Mouse (Mus musculus) limb, embryonic 11.5 days (tissue): ENCODE results near the gene Gm49368. TPM values are rescaled to one million over a fixed set of nuclear protein-coding genes. Genes with fewer than 3 reads are reported as not detected.

Source experiments
- ATAC-seq: fragments of 200-750 bp; cut with Nextera tagmentation; 2 replicates; pipeline ENCODE4 v1.8.0; 2017; ENCODE audit warnings: low read depth; ENCODE audit not compliant: insufficient number of reproducible peaks, low FRiP score, low TSS enrichment
- DNase-seq: peaks from one replicate; pipeline ENCODE4 v3.0.0-alpha.2; 2015; ENCODE audit warnings: low spot score
- H3K27ac ChIP-seq: fragments of 300-500 bp; sonication (generic); replicated peaks from 2 replicates; pipeline ENCODE4 v1.5.1; 2014; ENCODE audit warnings: low read depth, mild to moderate bottlenecking, low read length
- H3K27me3 ChIP-seq: fragments of 300-500 bp; sonication (generic); 2 replicates; pipeline ENCODE4 v1.6.1; 2014; ENCODE audit warnings: mild to moderate bottlenecking, low read length, mixed read lengths; ENCODE audit not compliant: control insufficient read depth, insufficient read depth
- H3K36me3 ChIP-seq: fragments of 300-500 bp; sonication (generic); 2 replicates; pipeline ENCODE4 v1.6.1; 2014; ENCODE audit warnings: mild to moderate bottlenecking, low read length, moderate library complexity, mixed read lengths; ENCODE audit not compliant: control insufficient read depth, insufficient read depth
- H3K4me1 ChIP-seq: fragments of 300-500 bp; sonication (generic); 2 replicates; pipeline ENCODE4 v1.6.1; 2014; ENCODE audit warnings: low read length, mixed read lengths; ENCODE audit not compliant: control insufficient read depth, insufficient read depth
- H3K4me2 ChIP-seq: fragments of 300-500 bp; sonication (generic); 2 replicates; pipeline ENCODE4 v1.6.1; 2014; ENCODE audit warnings: low read depth, mild to moderate bottlenecking, moderate library complexity; ENCODE audit not compliant: severe bottlenecking
- H3K4me3 ChIP-seq: fragments of 300-500 bp; sonication (generic); 2 replicates; pipeline ENCODE4 v1.5.1; 2014; ENCODE audit warnings: low read depth, low read length
- H3K9ac ChIP-seq: fragments of 300-500 bp; sonication (generic); 2 replicates; pipeline ENCODE4 v1.6.1; 2014; ENCODE audit warnings: mild to moderate bottlenecking, low read length
- H3K9me3 ChIP-seq: fragments of 300-500 bp; sonication (generic); 2 replicates; pipeline ENCODE4 v1.6.1; 2016; ENCODE audit warnings: low read length; ENCODE audit not compliant: control insufficient read depth
- WGBS: fragments of 180-500 bp; shearing (Covaris S2); extraction: QIAGEN DNeasy Blood & Tissue Kit; methylation state at CpG from one replicate; pipeline ENCODE4 v1.1.7; 2014; 5-methylcytosine and 5-hydroxymethylcytosine counted together
- polyA plus RNA-seq: library from polyadenylated mRNA; unstranded; fragments of >200 nt; fragmentation: Nextera tagmentation; extraction: Ambion mirVana; gene quantifications from 2 replicates; pipeline ENCODE4 v1.2.1, GENCODE M21; 2014

The Gm49368 gene
- polyA plus RNA-seq, 1 experiment from 2014 or later, result not detected

DNA sequence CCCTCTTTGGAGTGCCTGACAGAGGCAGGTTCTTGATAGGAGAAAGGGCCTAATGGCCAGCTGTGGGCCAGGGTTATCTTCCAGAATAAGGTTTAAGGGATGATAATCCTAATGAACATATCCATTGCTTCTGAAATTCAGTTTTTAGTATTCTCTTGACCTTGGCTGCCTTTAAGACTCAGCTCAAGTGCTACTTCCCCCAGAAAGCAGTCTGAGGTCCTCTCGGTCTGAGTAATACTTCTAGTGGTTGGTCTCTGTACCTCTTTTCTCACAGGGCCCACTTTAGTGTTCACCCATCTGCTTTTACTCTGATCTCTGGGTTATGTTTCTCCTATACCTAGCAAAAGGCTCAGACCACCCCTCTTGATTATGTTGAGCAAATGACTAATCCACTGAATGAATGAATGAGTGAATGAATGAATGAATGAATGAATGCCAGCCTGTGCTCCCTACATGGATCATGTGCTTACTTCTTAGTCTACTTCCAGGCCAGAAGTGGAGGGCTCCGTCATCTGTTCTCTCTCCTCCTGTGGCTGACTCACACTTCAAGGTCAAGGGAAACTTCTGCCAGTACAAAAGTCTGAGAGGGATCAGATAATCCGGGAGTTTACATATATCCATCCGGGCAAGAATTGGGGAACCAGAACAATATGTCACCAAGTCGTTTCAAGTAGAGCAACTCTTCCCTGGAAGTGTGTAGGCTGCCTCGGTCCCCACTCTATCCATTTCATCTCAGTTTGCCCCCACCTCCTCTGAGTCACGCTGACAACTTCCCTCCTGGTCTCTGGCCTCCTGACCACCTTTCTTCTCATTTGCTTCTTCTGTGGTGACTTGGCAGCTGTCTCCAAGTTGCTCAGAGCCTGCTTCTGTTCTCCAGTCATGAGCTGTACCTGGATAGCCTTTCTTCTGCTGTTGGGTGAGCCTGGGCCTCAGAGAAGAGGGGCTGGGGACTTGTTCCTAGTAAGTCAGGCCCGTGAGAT, 66.5 kb downstream of the Gm49368 start, which contains the start of gene Itgax:
Itgax (plus strand) TSS at position 807 of the 980 bp plus-strand sequence.
- 84% methylated on average over 8 of the region's 8 CpGs for WGBS

DNA sequence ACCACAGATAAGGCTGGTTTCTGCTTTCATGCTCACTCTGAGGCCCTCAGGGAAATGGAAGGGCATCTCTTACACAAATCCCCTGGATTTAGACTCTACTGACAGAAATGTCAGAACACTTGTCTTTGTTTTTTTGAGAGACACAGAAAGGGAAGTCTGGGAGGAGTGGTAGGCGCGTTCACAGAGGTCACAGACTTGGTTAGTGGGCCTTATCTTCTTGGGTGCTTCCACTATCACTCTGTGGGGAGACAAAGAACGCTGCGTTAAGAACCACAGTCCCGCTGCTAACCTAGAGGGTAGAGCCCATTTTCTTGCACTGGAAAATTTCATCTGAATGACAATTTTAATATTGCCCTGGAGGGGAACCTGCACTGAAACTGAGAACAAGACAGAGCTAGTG, 69.7 kb downstream of the Gm49368 start:
- ATAC-seq, result no peak
- Histone ChIP-seq H3K9me3 (no peaks in the 10 kb centered on the region), H3K27me3 (no peaks in the 10 kb centered on the region), H3K36me3 (no peaks in the 10 kb centered on the region), H3K4me2 (no peak overlapping the region), H3K4me3 (no peak overlapping the region), H3K27ac (no peak overlapping the region), H3K4me1 (no peaks in the 10 kb centered on the region), H3K9ac (no peak overlapping the region)
- DNase-seq, result no peak
- WGBS, result 86% methylated on average over 5 of the region's 5 CpGs

More for the DNA sequence above, 66.5 kb downstream of the Gm49368 start, which contains the start of gene Itgax:
- DNase-seq (no peak), ATAC-seq (no peak)
- Histone ChIP-seq H3K9me3 (no peaks in the 10 kb centered on the region), H3K36me3 (no peaks in the 10 kb centered on the region), H3K27ac (no peak within 1 kb of the TSS), H3K27me3 (no peaks in the 10 kb centered on the region), H3K4me2 (no peak within 1 kb of the TSS), H3K4me1 (no peaks in the 10 kb centered on the region), H3K9ac (no peak within 1 kb of the TSS), H3K4me3 (no peak within 1 kb of the TSS)

DNA sequence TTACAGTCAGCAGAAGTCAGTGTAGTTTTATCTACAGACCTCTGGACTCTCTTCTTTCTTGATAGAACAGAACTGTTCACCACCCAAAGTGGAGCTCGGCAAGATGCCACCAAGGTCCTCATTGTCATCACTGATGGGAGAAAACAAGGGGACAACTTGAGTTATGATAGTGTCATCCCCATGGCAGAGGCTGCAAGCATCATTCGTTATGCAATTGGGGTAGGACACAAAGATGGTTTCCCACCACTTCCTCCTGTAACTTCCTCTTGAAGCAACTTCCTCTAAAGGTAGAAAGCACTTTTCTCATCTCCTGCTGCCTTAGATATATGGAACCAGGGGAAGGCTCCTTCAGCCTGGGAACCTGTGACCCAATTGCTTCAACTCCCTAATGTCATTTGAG, 71.1 kb downstream of the Gm49368 start:
- H3K4me2 ChIP-seq, result no peak overlapping the region
- no peak overlapping the region for H3K9ac ChIP-seq
- H3K36me3 ChIP-seq, result no peaks in the 10 kb centered on the region
- no peak overlapping the region for H3K4me3 ChIP-seq
- DNase-seq (no peak), ATAC-seq (no peak)
- H3K4me1 ChIP-seq, result no peaks in the 10 kb centered on the region
- no peak overlapping the region for H3K27ac ChIP-seq
- WGBS, result 90% methylated on average over 2 of the region's 2 CpGs
- no peaks in the 10 kb centered on the region for H3K9me3 ChIP-seq
- H3K27me3 ChIP-seq, result no peaks in the 10 kb centered on the region

DNA sequence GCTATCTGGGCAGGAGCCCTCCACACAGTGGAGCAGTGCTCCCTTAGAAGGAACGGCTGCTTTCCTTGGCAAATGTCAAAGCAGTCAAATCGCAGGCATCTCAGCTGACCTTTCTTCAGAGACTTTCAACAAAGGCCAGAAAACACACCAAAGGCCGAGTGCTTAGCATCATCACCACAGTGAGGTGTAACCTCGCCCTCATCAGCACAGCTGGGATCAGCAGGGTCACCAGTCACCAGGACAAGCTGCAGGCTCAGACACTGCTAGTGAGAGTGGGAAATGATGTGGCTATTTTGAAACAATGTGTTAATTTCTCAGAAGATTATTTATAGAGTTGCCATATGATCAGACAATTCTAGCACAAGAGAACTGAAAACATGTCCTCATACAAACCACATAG, 74.4 kb downstream of the Gm49368 start:
- Histone ChIP-seq H3K9ac (no peak overlapping the region), H3K4me2 (no peak overlapping the region), H3K27ac (no peak overlapping the region), H3K36me3 (no peaks in the 10 kb centered on the region), H3K4me3 (no peak overlapping the region), H3K4me1 (no peaks in the 10 kb centered on the region), H3K27me3 (no peaks in the 10 kb centered on the region), H3K9me3 (no peaks in the 10 kb centered on the region)
- DNase-seq (no peak), ATAC-seq (no peak)
- 30% methylated on average over 4 of the region's 4 CpGs for WGBS

DNA sequence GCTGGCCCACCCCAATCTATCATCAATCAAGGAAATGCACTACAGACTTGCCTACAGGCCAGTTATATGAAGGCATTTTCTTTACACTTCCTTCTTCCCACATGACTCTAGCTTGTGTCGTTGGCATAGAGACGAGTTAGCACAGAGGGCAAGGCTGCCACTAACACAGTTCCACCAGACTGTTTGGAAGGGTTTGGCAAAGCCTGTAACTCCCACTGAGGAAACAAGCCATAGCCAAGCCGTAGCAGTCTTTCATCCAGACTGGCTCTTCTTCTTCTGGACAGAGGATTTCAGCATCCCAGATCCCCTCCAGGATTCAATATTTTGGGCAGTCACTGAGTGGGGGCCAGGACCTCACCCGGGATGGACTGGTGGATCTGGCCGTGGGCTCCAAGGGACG, 77.1 kb downstream of the Gm49368 start:
- ATAC-seq, result no peak
- H3K9me3 ChIP-seq, result no peaks in the 10 kb centered on the region
- no peaks in the 10 kb centered on the region for H3K4me1 ChIP-seq
- no peak overlapping the region for H3K9ac ChIP-seq
- H3K4me3 ChIP-seq, result no peak overlapping the region
- H3K4me2 ChIP-seq, result no peak overlapping the region
- no peak overlapping the region for H3K27ac ChIP-seq
- no peaks in the 10 kb centered on the region for H3K27me3 ChIP-seq
- WGBS, result 90% methylated on average over 6 of the region's 6 CpGs
- DNase-seq, result no peak
- H3K36me3 ChIP-seq, result no peaks in the 10 kb centered on the region

DNA sequence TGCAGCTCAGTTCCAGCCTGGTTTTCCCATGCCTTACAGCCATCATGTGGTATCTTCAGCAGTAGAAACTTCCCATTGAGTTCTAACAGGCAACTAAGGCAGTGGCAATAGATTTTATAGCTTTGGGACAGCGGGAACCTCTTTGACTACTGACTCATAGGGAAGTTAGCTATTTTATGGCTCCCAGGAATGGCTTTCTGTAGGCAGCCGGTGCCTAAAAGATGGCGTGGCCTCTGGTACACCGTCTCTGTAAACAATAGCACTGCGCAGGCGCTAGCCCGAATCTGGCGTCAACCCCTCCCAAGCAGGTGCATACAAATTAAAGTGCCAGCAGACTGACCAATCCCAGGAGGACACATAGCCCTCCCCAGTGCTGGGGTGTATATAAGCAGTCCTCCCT, 88.5 kb downstream of the Gm49368 start:
- no peaks in the 10 kb centered on the region for H3K36me3 ChIP-seq
- no peak for ATAC-seq
- no peak overlapping the region for H3K4me3 ChIP-seq
- WGBS, result 76% methylated on average over 8 of the region's 8 CpGs
- no peaks in the 10 kb centered on the region for H3K27me3 ChIP-seq
- no peaks in the 10 kb centered on the region for H3K4me1 ChIP-seq
- H3K9me3 ChIP-seq, result no peaks in the 10 kb centered on the region
- no peak overlapping the region for H3K4me2 ChIP-seq
- H3K27ac ChIP-seq, result no peak overlapping the region
- DNase-seq, result no peak
- H3K9ac ChIP-seq, result no peak overlapping the region

DNA sequence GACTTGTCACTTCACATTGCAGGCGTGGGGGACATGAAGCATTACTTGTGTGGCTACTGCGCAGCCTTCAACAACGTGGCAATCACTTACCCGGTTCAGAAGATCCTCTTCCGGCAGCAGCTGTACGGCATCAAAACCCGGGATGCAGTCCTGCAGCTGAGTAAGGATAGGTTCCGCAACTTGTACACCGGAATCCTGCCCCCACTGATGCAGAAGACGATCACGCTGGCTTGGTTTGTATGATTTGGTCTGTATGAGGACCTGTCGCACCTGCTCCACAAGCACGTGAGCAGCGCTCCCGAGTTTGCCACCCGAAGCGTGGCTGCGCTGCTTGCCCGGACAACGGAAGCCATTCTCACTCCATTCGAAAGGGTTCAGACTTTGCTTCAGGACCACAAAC, 91.6 kb downstream of the Gm49368 start, which contains the start of gene Itgad:
Itgad (plus strand) TSS at position 301 of the 400 bp plus-strand sequence.
- DNase-seq (no peak), ATAC-seq (no peak)
- Histone ChIP-seq H3K4me1 (no peaks in the 10 kb centered on the region), H3K36me3 (no peaks in the 10 kb centered on the region), H3K4me3 (no peak within 1 kb of the TSS), H3K27me3 (no peaks in the 10 kb centered on the region), H3K9ac (no peak within 1 kb of the TSS), H3K9me3 (no peaks in the 10 kb centered on the region), H3K27ac (no peak within 1 kb of the TSS), H3K4me2 (no peak within 1 kb of the TSS)
- 93% methylated on average over 21 of the region's 21 CpGs for WGBS

DNA sequence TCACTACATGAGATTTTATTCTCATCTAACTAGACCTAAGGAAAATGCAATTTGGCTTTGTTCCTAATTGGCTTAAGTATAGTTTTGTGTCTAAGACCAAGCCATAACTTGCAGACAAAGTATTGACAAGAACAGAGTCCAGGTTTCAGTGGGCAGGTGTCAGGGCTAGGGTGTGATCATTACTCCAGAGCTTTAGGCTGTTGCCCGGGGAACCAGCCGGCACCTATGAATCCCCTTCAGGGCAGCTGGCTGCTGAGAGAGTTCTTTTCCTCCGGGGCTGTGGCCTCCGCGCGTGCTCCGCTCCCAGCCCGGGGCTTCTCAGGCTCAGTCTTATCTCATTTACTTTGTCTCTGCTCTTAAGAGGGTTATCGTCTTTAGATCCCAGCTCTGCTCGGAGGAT, 92.4 kb downstream of the Gm49368 start:
- no peak overlapping the region for H3K4me3 ChIP-seq
- H3K4me2 ChIP-seq, result no peak overlapping the region
- WGBS, result 79% methylated on average over 10 of the region's 10 CpGs
- no peak for DNase-seq
- no peak for ATAC-seq
- no peaks in the 10 kb centered on the region for H3K9me3 ChIP-seq
- no peak overlapping the region for H3K9ac ChIP-seq
- H3K27me3 ChIP-seq, result no peaks in the 10 kb centered on the region
- no peak overlapping the region for H3K27ac ChIP-seq
- no peaks in the 10 kb centered on the region for H3K4me1 ChIP-seq
- H3K36me3 ChIP-seq, result no peaks in the 10 kb centered on the region
